Mouse (Mus musculus) inflammation-experienced regulatory T-cells, adult 6 months (primary cell): Measurements from ENCODE around the gene Ocm. TPM values are rescaled to one million over a fixed set of nuclear protein-coding genes. Genes with fewer than 3 reads are reported as not detected.
"Not testable (repeated sequence)": the region's sequence is repeated elsewhere in the genome, so short reads cannot be mapped to it uniquely, and the experiment has no call there.

Experiments
- ATAC-seq: one replicate; pipeline ENCODE4 v1.8.0; 2017
- polyA plus RNA-seq, 3 experiments: library from polyadenylated mRNA; unstranded; fragments of 100-300 nt; shearing (Covaris generic); gene quantifications; one replicate each; pipeline ENCODE4 v1.2.1; 2017

The Ocm gene
- not detected for polyA plus RNA-seq

- no peak for ATAC-seq
Observed at GRCm38 (mm10) chr5:144026620-144027263, at the start of gene Ocm. TSS of gene Ocm (minus strand) at chr5:144026670.

- ATAC-seq = no peak
Observed at GRCm38 (mm10) chr5:144071249-144071648, 44.8 kb upstream of the Ocm start.

GRCm38 (mm10) chr5:144070064-144070463, 43.6 kb upstream of the Ocm start:
- ATAC-seq = no peak

- no peak for ATAC-seq
Observed at GRCm38 (mm10) chr5:144066036-144066435, 39.6 kb upstream of the Ocm start.

GRCm38 (mm10) chr5:144064093-144064492, 37.6 kb upstream of the Ocm start:
- ATAC-seq = no peak

GRCm38 (mm10) chr5:144054340-144054739, 27.9 kb upstream of the Ocm start:
- no peak for ATAC-seq

- ATAC-seq = no peak
Observed at GRCm38 (mm10) chr5:144053450-144053849, 27.0 kb upstream of the Ocm start.

GRCm38 (mm10) chr5:144051268-144051667, 24.8 kb upstream of the Ocm start:
- no peak for ATAC-seq

- no peak for ATAC-seq
Observed at GRCm38 (mm10) chr5:144049881-144050280, 23.4 kb upstream of the Ocm start.

GRCm38 (mm10) chr5:144047324-144047723, 20.9 kb upstream of the Ocm start:
- ATAC-seq = no peak

- no peak for ATAC-seq
Observed at GRCm38 (mm10) chr5:144043166-144043565, 16.7 kb upstream of the Ocm start.

- ATAC-seq = peak; percentile 64
Observed at GRCm38 (mm10) chr5:144040720-144041364, 14.4 kb upstream of the Ocm start.

GRCm38 (mm10) chr5:144039886-144040285, 13.4 kb upstream of the Ocm start:
- ATAC-seq = no peak

GRCm38 (mm10) chr5:144039156-144039675, 12.7 kb upstream of the Ocm start:
- no peak for ATAC-seq

GRCm38 (mm10) chr5:144036952-144037351, 10.5 kb upstream of the Ocm start:
- ATAC-seq = no peak

- no peak for ATAC-seq
Observed at GRCm38 (mm10) chr5:144034567-144034966, 8.1 kb upstream of the Ocm start.

GRCm38 (mm10) chr5:144032491-144032890, 6.0 kb upstream of the Ocm start:
- no peak for ATAC-seq

- no peak for ATAC-seq
Observed at GRCm38 (mm10) chr5:144015845-144016244, 10.6 kb downstream of the Ocm start.

- ATAC-seq = no peak
Observed at GRCm38 (mm10) chr5:144015312-144015650, 11.2 kb downstream of the Ocm start.

GRCm38 (mm10) chr5:144014551-144015311, 11.7 kb downstream of the Ocm start, which contains the start of gene Ccz1:
TSS of gene Ccz1 (minus strand) at chr5:144014877.
- peak; percentile 100 for ATAC-seq

GRCm38 (mm10) chr5:144013366-144014134, 12.9 kb downstream of the Ocm start:
- not testable (repeated sequence) for ATAC-seq

GRCm38 (mm10) chr5:144002461-144003192, 23.8 kb downstream of the Ocm start:
- no peak for ATAC-seq
